Mouse (Mus musculus) right cerebral cortex, postnatal 36 days (tissue): Measurements from ENCODE around the gene 2300003K06Rik.
"Not testable (repeated sequence)": the region's sequence is repeated elsewhere in the genome, so short reads cannot be mapped to it uniquely, and the experiment has no call there.

ENCODE experiments used
- DNase-seq, 2 experiments: peaks; one replicate each; pipeline ENCODE4 v3.0.0; 2022; ENCODE audit warnings: low spot score in 2 of 2, mixed read lengths in 1 of 2

2300003K06Rik gene

DNA sequence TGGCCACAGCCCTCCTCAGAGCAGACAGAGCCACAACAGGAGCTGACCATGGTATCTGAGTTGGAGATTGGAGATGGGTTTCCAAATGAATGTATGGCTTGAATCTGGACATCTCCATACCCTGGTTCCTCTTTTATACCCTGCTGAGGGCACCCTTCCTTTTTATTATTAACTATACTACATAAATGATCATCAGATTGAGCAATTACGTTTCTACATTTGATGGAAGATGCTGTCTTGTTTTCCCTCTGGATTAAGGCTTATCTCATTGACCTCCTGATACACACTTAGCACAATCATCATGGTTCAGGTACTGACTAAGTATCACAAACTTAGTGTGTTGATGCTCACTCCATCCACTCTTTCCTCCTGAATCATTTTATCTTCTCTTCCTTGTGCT lies at the start of gene 2300003K06Rik:
Gene 2300003K06Rik (minus strand): TSS at position 101 of the 400 bp plus-strand sequence.
- no peak for DNase-seq

DNA sequence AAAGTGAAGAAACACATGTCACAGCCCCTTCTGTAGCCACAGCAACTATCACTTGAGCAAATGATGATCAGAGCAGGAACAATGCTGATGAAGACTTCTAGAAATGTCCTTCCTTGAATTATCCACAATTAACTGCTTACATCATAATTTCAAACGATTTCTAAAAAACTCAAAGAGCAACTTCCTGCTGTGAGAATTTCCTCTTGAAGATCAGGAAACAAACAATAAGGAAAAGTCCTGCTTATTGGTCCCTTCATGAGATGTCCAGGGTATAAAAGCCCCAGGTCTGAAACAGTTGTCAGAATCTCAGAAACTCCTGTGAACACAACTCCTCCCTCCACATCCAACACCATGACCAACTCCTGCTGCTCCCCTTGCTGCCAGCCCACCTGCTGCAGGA lies 41.0 kb upstream of the 2300003K06Rik start, which contains the start of gene Gm11567:
Gene Gm11567 (plus strand): TSS at position 301 of the 400 bp plus-strand sequence.
- DNase-seq = not testable (repeated sequence)

DNA sequence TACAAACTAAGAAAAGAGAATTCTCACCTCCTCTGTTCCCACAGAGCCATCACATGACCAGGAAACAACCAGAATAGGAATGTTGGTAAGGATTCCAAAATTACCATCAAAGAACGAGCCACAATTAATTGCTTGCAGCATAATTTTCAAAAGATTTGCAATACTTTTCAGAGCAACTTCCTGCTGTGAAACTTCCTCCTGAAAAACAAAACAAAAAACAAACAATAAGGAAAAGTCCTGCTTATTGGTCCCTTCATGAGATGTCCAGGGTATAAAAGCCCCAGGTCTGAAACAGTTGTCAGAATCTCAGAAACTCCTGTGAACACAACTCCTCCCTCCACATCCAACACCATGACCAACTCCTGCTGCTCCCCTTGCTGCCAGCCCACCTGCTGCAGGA lies 35.2 kb upstream of the 2300003K06Rik start, which contains the start of gene Krtap9-1:
Gene Krtap9-1 (plus strand): TSS at position 301 of the 400 bp plus-strand sequence.
- not testable (repeated sequence) for DNase-seq

DNA sequence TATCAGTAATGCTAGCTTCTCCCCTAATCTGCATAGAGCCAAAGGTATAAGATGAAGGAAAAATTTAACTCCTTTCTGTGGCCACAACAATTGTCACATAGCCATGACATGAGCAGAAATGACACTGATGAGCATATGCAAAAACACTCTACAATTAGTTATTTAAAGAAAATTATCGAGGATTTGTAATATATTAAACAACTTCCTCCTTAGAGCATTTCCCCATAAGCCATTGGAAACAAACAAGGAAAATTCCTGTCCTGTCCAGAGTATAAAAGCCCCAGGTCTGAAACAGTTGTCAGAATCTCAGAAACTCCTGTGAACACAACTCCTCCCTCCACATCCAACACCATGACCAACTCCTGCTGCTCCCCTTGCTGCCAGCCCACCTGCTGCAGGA lies 26.3 kb upstream of the 2300003K06Rik start, which contains the start of gene Gm11559:
Gene Gm11559 (plus strand): TSS at position 301 of the 400 bp plus-strand sequence.
- not testable (repeated sequence) for DNase-seq

DNA sequence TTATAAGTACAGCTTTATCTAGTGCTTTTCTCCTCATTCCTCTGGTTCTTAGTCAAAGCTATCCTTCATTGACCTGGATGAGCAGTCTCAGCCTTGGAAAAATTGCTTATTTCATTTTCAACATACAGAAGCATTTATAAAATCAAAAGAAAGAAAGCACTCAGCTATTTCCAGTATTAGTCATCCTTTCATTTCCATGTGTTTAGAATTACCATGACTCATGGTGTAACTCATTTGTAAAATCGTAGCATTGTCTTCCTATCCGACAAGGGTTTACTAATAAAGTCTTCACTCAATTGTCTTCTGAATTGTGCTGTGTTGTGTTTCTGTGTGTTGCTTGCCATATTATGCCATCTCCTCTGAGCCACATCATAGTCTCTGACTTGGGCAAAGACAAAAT lies 20.9 kb upstream of the 2300003K06Rik start:
- DNase-seq = no peak

DNA sequence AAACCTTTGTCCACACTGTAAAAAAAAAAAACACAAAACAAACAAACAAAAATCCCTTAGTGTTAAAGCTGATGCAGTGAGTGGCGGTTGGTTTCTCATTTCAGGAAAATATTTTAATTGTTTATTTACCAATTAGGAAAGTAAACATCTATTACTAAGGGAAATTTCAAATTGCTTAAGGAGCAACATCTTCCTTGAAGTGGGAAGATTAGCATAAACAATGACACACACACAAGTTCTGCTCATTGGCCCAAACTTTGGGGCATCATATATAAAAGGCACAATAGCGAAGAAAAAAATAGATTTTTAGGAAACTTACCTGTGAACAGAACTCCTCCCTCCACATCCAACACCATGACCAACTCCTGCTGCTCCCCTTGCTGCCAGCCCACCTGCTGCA lies 19.8 kb upstream of the 2300003K06Rik start, which contains the start of gene Gm11568:
Gene Gm11568 (plus strand): TSS at position 301 of the 400 bp plus-strand sequence.
- no peak for DNase-seq

DNA sequence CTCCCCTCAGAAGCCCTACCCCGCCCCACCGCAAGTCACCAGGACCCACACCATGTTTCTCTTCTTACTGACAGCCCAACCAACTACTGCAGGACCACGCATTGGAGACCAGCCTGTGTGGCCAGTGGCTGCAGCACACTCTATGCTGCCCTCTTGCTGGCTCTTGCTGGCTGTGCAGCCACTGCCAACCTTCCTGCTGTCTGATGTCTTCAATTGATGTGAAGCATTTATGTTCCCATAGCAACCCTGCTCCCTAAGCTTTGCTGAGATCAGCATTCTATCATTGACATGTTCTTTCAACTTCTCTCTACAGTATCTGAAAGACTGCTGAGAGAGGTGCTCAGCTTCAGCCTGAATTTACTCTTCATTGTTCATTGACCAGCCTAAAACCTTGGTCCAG lies 16.3 kb upstream of the 2300003K06Rik start:
- no peak for DNase-seq

DNA sequence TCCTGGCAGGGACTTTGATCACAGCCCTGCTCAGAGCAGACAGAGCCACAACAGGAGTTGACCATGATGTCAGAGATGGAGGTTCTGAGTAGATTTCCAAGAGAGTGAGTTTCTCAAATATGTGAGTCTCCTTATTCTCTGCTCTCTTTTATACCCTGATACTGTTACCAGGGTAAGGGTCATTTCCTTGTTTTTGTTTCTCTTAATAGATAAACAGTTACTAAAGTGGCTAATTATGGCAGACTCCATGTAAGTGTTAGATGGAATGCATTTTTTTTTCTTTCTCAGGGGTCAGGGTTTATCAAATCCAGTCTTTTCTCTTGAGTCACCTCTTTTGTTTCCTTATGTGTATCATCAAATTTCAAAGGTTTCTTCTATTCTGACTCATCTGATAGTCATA lies 13.6 kb upstream of the 2300003K06Rik start, which contains the start of gene Krtap4-16:
Gene Krtap4-16 (minus strand): TSS at position 101 of the 400 bp plus-strand sequence.
- DNase-seq = no peak

DNA sequence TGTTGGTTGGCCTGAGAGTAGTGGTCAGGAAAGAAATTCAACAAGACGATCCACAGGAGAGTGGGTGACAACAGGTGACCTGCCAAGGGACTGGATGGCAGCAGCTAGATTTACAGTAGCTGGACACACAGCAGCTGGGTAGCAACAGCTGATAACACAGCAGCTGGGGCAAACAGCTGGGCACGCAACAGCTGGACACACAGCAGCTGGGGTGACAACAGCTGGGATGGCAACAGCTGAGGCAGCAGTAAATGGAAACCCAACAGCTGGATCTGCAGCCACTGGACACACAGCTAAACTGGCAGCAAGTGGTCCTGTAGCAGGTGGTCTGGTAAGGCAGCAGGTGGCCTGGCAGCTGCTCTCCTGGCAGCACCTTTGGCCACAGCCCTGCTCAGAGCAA lies 8.9 kb upstream of the 2300003K06Rik start:
- DNase-seq = no peak

DNA sequence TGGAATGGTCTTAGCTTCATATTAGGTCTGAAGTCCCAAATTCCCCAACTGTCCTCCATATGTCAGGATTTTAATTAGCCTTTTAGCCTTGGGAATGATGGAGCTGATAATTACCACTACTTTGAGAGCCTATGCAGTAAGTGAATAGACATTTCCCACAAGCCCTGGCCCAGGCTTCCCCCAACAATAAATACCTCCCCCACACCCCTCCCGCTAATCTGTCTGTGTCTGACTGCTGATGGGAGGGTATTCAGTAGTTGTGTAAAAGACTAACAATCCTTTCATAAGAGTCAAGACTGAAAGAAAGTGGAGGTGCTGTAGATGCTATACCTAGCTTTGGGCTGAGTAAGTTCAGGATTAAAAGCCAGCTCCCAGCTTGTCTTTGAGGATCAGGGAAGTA lies 4.3 kb upstream of the 2300003K06Rik start:
- DNase-seq = no peak

DNA sequence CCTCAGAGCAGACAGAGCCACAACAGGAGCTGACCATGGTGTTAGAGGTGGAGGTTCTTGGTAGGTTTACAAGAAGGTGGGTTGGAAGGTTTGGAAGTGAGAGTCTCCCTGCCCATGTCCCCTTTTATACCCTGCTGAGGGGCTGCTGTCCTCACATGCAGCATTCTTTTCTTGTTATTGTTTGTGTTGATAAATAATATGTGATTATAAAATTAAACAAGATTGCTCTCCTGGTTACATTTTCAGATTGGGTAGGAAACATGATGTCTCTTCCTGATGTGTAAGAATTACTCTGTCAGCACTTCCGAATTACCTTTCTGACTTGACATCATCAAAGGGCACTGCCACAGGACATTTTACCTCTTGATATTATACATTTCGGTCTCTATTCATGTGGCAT lies 22.3 kb downstream of the 2300003K06Rik start, which contains the start of gene Gm11564:
Gene Gm11564 (minus strand): TSS at position 101 of the 400 bp plus-strand sequence.
- DNase-seq = not testable (repeated sequence)

DNA sequence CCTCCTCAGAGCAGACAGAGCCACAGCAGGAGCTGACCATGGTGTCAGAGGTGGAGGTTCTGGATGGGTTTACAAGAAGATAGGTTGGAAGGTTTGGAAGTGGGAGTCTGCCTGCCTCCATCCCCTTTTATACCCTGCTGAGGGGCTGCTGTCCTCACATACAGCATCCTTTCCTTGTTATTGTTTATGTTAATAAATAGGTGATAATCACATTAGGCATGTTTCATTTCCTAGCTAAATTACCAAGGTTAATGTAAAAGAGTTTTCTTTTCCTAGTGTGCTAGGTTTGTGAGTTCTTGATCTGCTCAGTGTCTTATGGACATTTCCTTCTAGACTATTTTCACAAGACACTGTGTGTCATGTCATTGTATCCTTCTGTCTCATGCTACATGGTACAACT lies 28.1 kb downstream of the 2300003K06Rik start, which contains the start of gene Krtap4-13:
Gene Krtap4-13 (minus strand): TSS at position 101 of the 400 bp plus-strand sequence.
- DNase-seq = not testable (repeated sequence)

DNA sequence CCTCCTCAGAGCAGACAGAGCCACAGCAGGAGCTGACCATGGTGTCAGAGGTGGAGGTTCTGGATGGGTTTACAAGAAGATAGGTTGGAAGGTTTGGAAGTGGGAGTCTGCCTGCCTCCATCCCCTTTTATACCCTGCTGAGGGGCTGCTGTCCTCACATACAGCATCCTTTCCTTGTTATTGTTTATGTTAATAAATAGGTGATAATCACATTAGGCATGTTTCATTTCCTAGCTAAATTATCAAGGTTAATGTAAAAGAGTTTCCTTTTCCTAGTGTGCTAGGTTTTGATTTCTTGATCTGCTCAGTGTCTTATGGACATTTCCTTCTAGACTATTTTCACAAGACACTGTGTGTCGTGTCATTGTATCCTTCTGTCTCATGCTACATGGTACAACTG lies 33.5 kb downstream of the 2300003K06Rik start, which contains the start of gene Gm11554:
Gene Gm11554 (minus strand): TSS at position 101 of the 400 bp plus-strand sequence.
- not testable (repeated sequence) for DNase-seq

DNA sequence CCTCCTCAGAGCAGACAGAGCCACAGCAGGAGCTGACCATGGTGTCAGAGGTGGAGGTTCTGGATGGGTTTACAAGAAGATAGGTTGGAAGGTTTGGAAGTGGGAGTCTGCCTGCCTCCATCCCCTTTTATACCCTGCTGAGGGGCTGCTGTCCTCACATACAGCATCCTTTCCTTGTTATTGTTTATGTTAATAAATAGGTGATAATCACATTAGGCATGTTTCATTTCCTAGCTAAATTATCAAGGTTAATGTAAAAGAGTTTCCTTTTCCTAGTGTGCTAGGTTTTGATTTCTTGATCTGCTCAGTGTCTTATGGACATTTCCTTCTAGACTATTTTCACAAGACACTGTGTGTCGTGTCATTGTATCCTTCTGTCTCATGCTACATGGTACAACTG lies 39.0 kb downstream of the 2300003K06Rik start, which contains the start of gene Gm11569:
Gene Gm11569 (minus strand): TSS at position 101 of the 400 bp plus-strand sequence.
- DNase-seq = not testable (repeated sequence)

DNA sequence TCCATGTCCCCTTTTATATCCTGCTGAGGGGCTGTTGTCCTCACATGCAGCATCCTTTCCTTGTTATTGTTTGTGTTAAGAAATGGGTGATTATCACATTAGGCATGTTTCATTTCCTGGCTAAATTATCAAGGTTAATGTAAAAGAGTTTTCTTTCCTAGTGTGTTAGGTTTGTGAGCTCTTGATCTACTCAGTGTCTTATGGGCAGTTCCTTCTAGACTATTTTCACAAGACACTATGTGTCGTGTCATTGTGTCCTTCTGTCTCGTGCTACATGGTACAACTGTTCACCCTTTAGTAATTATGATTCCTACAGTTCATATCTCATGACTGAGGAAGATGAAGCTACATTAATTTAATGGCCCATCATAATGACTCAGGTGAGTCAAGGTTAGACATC lies 44.5 kb downstream of the 2300003K06Rik start, which contains the start of gene Gm11596:
Gene Gm11596 (minus strand): TSS at position 101 of the 400 bp plus-strand sequence.
- DNase-seq = no peak
